Mouse (Mus musculus) heart, embryonic 11.5 days (tissue): ENCODE measurements around the gene 4930595D18Rik. TPM values are rescaled to one million over a fixed set of nuclear protein-coding genes. Genes with fewer than 3 reads are reported as not detected.

Experiments
- ATAC-seq: fragments of 200-750 bp; cut with Nextera tagmentation; replicated peaks from 2 replicates; pipeline ENCODE4 v1.8.0; 2017; ENCODE audit warnings: moderate library complexity; ENCODE audit not compliant: insufficient number of reproducible peaks, low FRiP score, low TSS enrichment
- H3K27ac ChIP-seq: fragments of 300-500 bp; sonication (generic); 2 replicates; pipeline ENCODE4 v1.5.1; 2014; ENCODE audit warnings: mild to moderate bottlenecking, low read depth, low read length
- H3K27me3 ChIP-seq: fragments of 300-500 bp; sonication (generic); 2 replicates; pipeline ENCODE4 v1.6.1; 2014; ENCODE audit warnings: mild to moderate bottlenecking, low read length, mixed read lengths; ENCODE audit not compliant: control insufficient read depth, insufficient read depth
- H3K36me3 ChIP-seq: fragments of 300-500 bp; sonication (generic); 2 replicates; pipeline ENCODE4 v1.6.1; 2014; ENCODE audit warnings: mild to moderate bottlenecking, low read length, moderate library complexity, mixed read lengths; ENCODE audit not compliant: control insufficient read depth, insufficient read depth
- H3K4me1 ChIP-seq: fragments of 300-500 bp; sonication (generic); 2 replicates; pipeline ENCODE4 v1.6.1; 2014; ENCODE audit warnings: low read length; ENCODE audit not compliant: control insufficient read depth, insufficient read depth
- H3K4me2 ChIP-seq: fragments of 300-500 bp; sonication (generic); 2 replicates; pipeline ENCODE4 v1.6.1; 2014; ENCODE audit warnings: mild to moderate bottlenecking, moderate library complexity
- H3K4me3 ChIP-seq: fragments of 300-500 bp; sonication (generic); 2 replicates; pipeline ENCODE4 v1.5.1; 2014; ENCODE audit warnings: low read depth, low read length
- H3K9ac ChIP-seq: fragments of 300-500 bp; sonication (generic); 2 replicates; pipeline ENCODE4 v1.6.1; 2014; ENCODE audit warnings: mild to moderate bottlenecking, low read depth, low read length, moderate library complexity
- H3K9me3 ChIP-seq: fragments of 300-500 bp; sonication (generic); replicated peaks from 2 replicates; pipeline ENCODE4 v1.6.1; 2016; ENCODE audit warnings: low read length; ENCODE audit not compliant: control insufficient read depth
- WGBS: fragments of 180-500 bp; shearing (Covaris S2); extraction: QIAGEN DNeasy Blood & Tissue Kit; methylation state at CpG from one replicate; pipeline ENCODE4 v1.1.7; 2014; ENCODE audit not compliant: insufficient replicate concordance; 5-methylcytosine and 5-hydroxymethylcytosine counted together
- polyA plus RNA-seq: library from polyadenylated mRNA; unstranded; fragments of >200 nt; fragmentation: Nextera tagmentation; extraction: Ambion mirVana; gene quantifications from 2 replicates; pipeline ENCODE4 v1.2.1, GENCODE M21; 2014

Gene 4930595D18Rik
- polyA plus RNA-seq, 1 experiment from 2014 or later = not detected

GRCm38 (mm10) chr12:111152579-111152978 is 31.7 kb downstream of the 4930595D18Rik start:
- Histone ChIP-seq H3K27ac (no peak overlapping the region), H3K4me3 (no peak overlapping the region), H3K4me1 (peaks cover 4% of the 10 kb centered on the region; the same call in 1 of the 2 replicates), H3K36me3 (no peaks in the 10 kb centered on the region), H3K9ac (no peak overlapping the region), H3K9me3 (no peaks in the 10 kb centered on the region), H3K4me2 (no peak overlapping the region), H3K27me3 (no peaks in the 10 kb centered on the region)
- WGBS = 79% methylated on average over 6 of the region's 6 CpGs
- no peak for ATAC-seq

GRCm38 (mm10) chr12:111151422-111152156 is 32.7 kb downstream of the 4930595D18Rik start:
- no peak for ATAC-seq
- Histone ChIP-seq H3K4me1 (peaks cover 4% of the 10 kb centered on the region; the same call in 1 of the 2 replicates), H3K4me2 (no peak overlapping the region), H3K9ac (no peak overlapping the region), H3K27ac (no peak overlapping the region), H3K9me3 (no peaks in the 10 kb centered on the region), H3K36me3 (no peaks in the 10 kb centered on the region), H3K27me3 (no peaks in the 10 kb centered on the region), H3K4me3 (no peak overlapping the region)
- WGBS = 72% methylated on average over 5 of the region's 5 CpGs

- no peaks in the 10 kb centered on the region for H3K9me3 ChIP-seq
- no peak overlapping the region for H3K4me3 ChIP-seq
- ATAC-seq = no peak
- no peaks in the 10 kb centered on the region for H3K36me3 ChIP-seq
- H3K4me2 ChIP-seq = no peak overlapping the region
- H3K9ac ChIP-seq = no peak overlapping the region
- no peaks in the 10 kb centered on the region for H3K27me3 ChIP-seq
- 8% methylated on average over 6 of the region's 6 CpGs for WGBS
- H3K4me1 ChIP-seq = peaks cover 10% of the 10 kb centered on the region
- no peak overlapping the region for H3K27ac ChIP-seq
Observed at GRCm38 (mm10) chr12:111150236-111150596, 34.1 kb downstream of the 4930595D18Rik start.

- no peak overlapping the region for H3K4me2 ChIP-seq
- WGBS = 60% methylated on average over 17 of the region's 17 CpGs
- no peak overlapping the region for H3K4me3 ChIP-seq
- no peaks in the 10 kb centered on the region for H3K36me3 ChIP-seq
- H3K9me3 ChIP-seq = no peaks in the 10 kb centered on the region
- no peak overlapping the region for H3K9ac ChIP-seq
- H3K27ac ChIP-seq = no peak overlapping the region
- peaks cover 15% of the 10 kb centered on the region for H3K4me1 ChIP-seq
- no peaks in the 10 kb centered on the region for H3K27me3 ChIP-seq
- ATAC-seq = no peak
Observed at GRCm38 (mm10) chr12:111149495-111150235, 34.6 kb downstream of the 4930595D18Rik start.

- no peaks in the 10 kb centered on the region for H3K27me3 ChIP-seq
- no peak overlapping the region for H3K4me2 ChIP-seq
- H3K9ac ChIP-seq = no peak overlapping the region
- H3K27ac ChIP-seq = no peak overlapping the region
- H3K4me1 ChIP-seq = peaks cover 28% of the 10 kb centered on the region
- no peaks in the 10 kb centered on the region for H3K9me3 ChIP-seq
- no peak overlapping the region for H3K4me3 ChIP-seq
- 37% methylated on average over 9 of the region's 9 CpGs for WGBS
- ATAC-seq = no peak; the same call in 1 of the 2 replicates
- H3K36me3 ChIP-seq = no peaks in the 10 kb centered on the region
Observed at GRCm38 (mm10) chr12:111145269-111145668, 39.0 kb downstream of the 4930595D18Rik start.

GRCm38 (mm10) chr12:111144598-111144997 is 39.7 kb downstream of the 4930595D18Rik start:
- no peak overlapping the region for H3K9ac ChIP-seq
- H3K4me2 ChIP-seq = no peak overlapping the region
- peaks cover 28% of the 10 kb centered on the region for H3K4me1 ChIP-seq
- WGBS = 87% methylated on average over 2 of the region's 2 CpGs
- no peaks in the 10 kb centered on the region for H3K27me3 ChIP-seq
- H3K9me3 ChIP-seq = no peaks in the 10 kb centered on the region
- H3K4me3 ChIP-seq = no peak overlapping the region
- no peak for ATAC-seq
- no peaks in the 10 kb centered on the region for H3K36me3 ChIP-seq
- no peak overlapping the region for H3K27ac ChIP-seq

GRCm38 (mm10) chr12:111143509-111144063 is 40.7 kb downstream of the 4930595D18Rik start:
- WGBS = 47% methylated on average over 16 of the region's 16 CpGs
- H3K36me3 ChIP-seq = no peaks in the 10 kb centered on the region
- peak overlapping the region; percentile 41 for H3K4me2 ChIP-seq
- ATAC-seq = no peak; the same call in 1 of the 2 replicates
- H3K27me3 ChIP-seq = no peaks in the 10 kb centered on the region
- peak overlapping the region; percentile 44; the same call in 1 of the 2 replicates for H3K9ac ChIP-seq
- H3K27ac ChIP-seq = peak overlapping the region; percentile 36
- H3K4me3 ChIP-seq = 0 out of 2 replicates have a peak overlapping the region, but pooled peaks have one; percentile 3
- H3K9me3 ChIP-seq = no peaks in the 10 kb centered on the region
- peaks cover 28% of the 10 kb centered on the region for H3K4me1 ChIP-seq

GRCm38 (mm10) chr12:111143005-111143508 is 41.2 kb downstream of the 4930595D18Rik start:
- Histone ChIP-seq H3K4me1 (peaks cover 28% of the 10 kb centered on the region), H3K9me3 (no peaks in the 10 kb centered on the region), H3K9ac (peak overlapping the region; percentile 44; the same call in 1 of the 2 replicates), H3K36me3 (no peaks in the 10 kb centered on the region), H3K27me3 (no peaks in the 10 kb centered on the region), H3K4me2 (peak overlapping the region; percentile 41), H3K27ac (peak overlapping the region; percentile 36), H3K4me3 (0 out of 2 replicates have a peak overlapping the region, but pooled peaks have one; percentile 3)
- no peak for ATAC-seq
- 27% methylated on average over 12 of the region's 12 CpGs for WGBS
